Mouse (Mus musculus) ES-E14 (cell line): Measurements from ENCODE around the gene Rap1gap2.

ENCODE experiments used
- CHD2 ChIP-seq: IDR thresholded peaks from 2 replicates; pipeline ENCODE4 v1.6.1; 2014; ENCODE audit warnings: mild to moderate bottlenecking, low read depth, low read length, inconsistent platforms
- HCFC1 ChIP-seq: IDR thresholded peaks from 2 replicates; pipeline ENCODE4 v1.6.1; 2012; ENCODE audit warnings: low read length, inconsistent platforms, borderline replicate concordance; ENCODE audit not compliant: insufficient read depth
- ZC3H11A ChIP-seq: IDR thresholded peaks from 2 replicates; pipeline ENCODE4 v1.6.1; 2012; ENCODE audit warnings: low read depth, mild to moderate bottlenecking, inconsistent platforms, low read length, borderline replicate concordance
- ZNF384 ChIP-seq: IDR thresholded peaks from 2 replicates; pipeline ENCODE4 v1.6.1; 2012; ENCODE audit warnings: low read depth, low read length, inconsistent platforms

- TF ChIP-seq ZC3H11A (no peak), HCFC1 (no peak), ZNF384 (no peak), CHD2 (no peak)
Observed at GRCm38 (mm10) chr11:74619956-74620300, 9.2 kb upstream of the Rap1gap2 start.
